Mouse (Mus musculus) inflammation-experienced regulatory T-cells, adult 6 months (primary cell): ENCODE results near the gene Itln1. TPM values are rescaled to one million over a fixed set of nuclear protein-coding genes. Genes with fewer than 3 reads are reported as not detected.

ENCODE experiments used
- ATAC-seq: one replicate; pipeline ENCODE4 v1.8.0; 2017
- polyA plus RNA-seq, 3 experiments: library from polyadenylated mRNA; unstranded; fragments of 100-300 nt; shearing (Covaris generic); gene quantifications; one replicate each; pipeline ENCODE4 v1.2.1; 2017

Gene Itln1
- polyA plus RNA-seq = not detected

DNA sequence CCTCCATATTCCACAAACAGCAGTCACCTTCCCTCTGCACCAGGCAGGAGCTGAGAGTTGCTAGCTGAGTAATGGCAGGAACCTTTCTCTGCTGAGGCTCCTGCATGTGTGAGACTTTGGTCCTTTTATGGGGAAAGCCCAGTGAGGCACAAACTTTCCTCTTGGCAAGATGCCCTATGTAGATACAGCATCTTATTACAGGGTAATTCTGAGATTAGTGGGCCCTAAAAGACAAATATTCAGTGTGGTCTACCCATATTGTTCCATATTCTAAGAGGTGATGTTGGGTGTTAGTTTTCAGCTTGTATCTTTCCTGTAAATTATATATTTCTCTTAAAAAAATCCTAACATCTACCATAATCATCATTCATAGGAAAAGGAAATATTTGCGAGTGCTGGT lies at the start of gene Itln1:
Itln1 (minus strand) TSS at position 101 of the 400 bp plus-strand sequence.
- ATAC-seq = no peak

DNA sequence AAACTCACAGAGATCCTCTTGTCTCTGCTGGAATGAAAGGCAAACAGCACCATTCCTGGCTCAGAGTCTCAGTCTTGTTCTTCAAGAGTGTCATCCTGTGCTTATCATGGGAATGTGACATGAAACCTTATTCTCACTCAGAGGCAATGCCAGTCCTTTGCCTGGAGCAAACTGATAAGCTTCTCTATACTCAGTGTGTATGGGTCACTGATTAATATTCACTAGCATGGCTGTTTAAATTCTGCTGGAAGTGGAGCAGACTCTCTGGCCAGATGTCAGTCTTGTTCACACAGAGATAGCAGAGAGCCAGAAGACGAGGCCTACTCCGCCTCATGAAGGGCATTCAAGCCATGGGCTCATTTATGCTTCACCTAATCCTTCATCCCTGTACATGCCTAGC lies 49.5 kb upstream of the Itln1 start:
- ATAC-seq = no peak

DNA sequence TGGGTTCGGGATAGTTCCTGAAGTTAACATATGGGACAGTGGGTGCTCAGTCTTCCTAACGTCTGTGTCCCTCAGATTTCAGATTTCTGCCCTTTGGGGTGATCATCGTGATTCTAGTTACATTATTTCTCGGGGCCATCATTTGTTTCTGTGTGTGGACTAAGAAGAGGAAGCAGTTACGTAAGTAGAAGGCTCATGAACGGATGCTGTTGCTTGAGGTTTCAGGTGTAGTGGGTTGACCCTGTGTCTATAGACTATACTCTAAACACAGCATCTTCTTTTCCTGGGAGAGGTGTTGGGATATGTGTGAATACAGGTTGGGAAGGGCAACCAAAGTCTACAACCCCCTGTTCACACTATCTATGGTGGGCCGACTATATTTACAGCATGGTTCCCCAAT lies 42.1 kb upstream of the Itln1 start:
- no peak for ATAC-seq

DNA sequence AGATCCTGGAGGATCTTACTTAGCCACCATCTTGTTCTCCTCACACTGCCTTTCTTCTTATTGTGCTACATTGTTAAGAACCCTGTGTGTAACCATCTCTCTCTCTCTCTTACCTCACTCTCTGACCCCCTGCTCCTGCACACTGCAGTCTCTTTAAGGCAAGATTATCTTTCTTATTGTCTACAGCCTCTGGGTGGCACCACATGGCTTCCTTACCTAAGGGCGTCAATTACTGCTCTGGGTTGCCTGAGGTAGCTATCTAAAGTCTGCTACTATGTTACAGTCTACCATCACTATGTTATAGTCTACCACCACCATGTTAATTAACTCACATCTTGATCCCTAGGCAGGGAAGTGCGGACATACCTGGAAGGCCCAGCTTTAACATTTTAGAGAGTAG lies 33.3 kb upstream of the Itln1 start:
- no peak for ATAC-seq

- peak; percentile 77 for ATAC-seq
Measured at GRCm38 (mm10) chr1:171566777-171567176, 31.7 kb upstream of the Itln1 start.

DNA sequence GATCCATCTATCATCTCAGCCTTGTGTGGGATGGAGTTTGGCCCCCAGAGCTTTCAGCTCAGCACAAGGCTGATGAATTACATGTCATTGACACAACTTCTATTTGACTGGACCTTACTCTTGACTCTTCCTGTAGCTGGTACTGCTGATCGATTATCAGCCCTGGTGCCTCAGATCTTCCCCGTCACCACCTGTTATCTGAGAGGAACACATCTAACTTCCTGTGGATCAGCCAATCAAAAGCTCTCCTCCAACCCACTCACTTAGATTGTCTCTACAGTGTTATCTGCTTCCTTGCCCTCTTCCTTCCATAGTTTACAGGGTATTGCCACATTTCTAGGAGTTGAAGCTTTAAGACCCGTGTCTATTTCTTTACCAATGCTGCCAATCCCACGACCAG lies 30.8 kb upstream of the Itln1 start:
- peak; percentile 57 for ATAC-seq

DNA sequence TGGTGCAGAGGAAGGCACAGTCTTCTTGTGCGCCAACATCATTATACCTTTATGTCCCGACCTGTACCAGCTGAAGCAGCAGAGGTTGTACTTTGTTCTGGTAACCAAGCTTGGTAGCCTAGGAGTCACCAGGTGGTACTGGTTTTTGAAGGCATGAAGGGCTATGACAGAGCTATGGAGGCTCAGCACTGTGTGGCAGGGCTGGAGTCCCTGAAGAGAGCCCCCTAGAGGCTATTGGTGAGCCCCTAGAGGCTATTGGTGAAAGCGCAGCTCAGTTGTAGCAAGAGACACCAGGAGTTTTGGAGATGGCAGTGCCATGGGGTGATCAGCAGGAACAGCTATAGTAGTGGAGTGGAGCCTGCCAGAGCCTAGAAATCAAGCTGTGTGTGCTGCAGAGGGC lies 29.2 kb upstream of the Itln1 start:
- peak; percentile 68 for ATAC-seq

GRCm38 (mm10) chr1:171563042-171563441 lies 27.9 kb upstream of the Itln1 start:
- ATAC-seq = no peak

- no peak for ATAC-seq
Measured at GRCm38 (mm10) chr1:171561639-171562225, 26.6 kb upstream of the Itln1 start.

DNA sequence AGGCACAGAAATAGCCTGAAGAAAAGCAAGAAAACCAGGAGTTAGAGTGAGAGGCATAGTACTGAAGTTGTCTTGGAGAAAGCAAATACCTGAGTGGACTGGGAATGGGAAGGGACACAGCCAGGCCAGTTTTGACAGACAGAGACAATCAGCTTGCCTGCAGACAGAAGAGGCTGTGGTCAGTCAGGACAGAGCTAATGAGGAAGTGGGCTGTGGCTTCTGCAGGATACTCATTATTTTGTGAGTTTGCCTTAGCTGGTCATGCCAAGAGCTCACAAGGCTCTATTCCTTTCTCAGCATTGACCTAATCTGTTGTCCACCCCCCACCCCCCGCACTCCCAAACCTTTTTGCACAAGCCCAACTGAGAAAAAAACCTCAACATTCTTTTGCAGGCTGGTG lies 26.1 kb upstream of the Itln1 start:
- no peak for ATAC-seq

DNA sequence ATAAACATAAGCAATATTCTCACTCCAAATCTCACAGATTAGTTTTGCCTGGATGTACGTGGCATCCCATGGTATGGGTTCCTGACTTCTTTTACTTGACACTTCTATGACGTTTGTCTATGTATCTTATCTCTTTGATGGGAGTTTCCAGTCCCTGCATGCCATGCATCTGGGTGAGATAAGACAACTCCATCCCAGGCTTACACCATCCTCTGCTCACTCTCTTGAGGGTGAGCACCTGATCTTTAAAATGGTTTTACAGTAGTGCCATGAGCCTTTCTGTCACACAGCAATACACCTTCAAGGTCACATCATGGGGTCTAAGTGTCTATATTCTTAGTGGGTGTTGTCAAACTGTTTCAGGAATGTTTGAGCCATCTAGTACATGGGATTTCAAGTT lies 25.2 kb upstream of the Itln1 start:
- ATAC-seq = no peak

- ATAC-seq = no peak
Measured at GRCm38 (mm10) chr1:171558898-171559297, 23.8 kb upstream of the Itln1 start, which contains the start of gene Cd244a. Gene Cd244a (plus strand): TSS chr1:171559193.

DNA sequence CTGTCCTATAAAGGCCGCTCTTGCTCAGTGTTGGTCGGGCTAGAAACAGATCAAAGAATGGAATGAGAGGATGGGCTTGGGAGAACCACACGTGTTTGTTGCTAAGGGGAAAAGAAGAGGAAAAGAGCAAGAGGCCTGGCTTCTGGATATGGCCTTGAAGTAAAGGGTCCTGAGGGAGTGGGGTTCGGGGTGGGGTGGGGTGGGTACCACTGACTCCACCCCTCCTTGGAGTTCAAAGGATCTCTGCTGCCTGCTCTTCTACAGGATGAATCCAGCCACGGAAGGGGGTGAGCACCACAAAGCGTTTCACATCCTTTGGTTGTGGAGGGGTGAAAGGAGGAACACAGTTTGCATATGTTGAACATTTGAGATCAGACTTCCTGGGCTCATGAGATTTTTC lies 23.3 kb upstream of the Itln1 start:
- ATAC-seq = no peak

DNA sequence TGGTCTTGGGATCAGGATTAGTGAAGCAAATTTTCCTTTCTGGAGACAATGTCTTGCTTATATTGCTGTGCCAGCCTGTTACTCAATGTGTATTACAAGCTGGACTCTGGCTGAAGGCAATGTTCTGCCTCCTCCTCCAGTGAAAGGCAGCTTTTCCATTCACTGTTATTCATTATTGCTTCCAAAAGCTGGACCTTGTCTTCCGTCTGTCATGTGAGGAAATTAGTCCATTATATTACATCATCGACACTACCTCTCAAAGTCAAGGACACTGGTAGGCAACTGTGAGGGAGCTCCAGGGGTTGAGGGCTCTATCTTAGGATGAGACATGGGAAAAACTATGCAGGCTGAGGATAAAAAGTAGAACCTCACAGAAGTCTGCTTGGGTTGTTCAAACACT lies 21.3 kb upstream of the Itln1 start:
- no peak for ATAC-seq

DNA sequence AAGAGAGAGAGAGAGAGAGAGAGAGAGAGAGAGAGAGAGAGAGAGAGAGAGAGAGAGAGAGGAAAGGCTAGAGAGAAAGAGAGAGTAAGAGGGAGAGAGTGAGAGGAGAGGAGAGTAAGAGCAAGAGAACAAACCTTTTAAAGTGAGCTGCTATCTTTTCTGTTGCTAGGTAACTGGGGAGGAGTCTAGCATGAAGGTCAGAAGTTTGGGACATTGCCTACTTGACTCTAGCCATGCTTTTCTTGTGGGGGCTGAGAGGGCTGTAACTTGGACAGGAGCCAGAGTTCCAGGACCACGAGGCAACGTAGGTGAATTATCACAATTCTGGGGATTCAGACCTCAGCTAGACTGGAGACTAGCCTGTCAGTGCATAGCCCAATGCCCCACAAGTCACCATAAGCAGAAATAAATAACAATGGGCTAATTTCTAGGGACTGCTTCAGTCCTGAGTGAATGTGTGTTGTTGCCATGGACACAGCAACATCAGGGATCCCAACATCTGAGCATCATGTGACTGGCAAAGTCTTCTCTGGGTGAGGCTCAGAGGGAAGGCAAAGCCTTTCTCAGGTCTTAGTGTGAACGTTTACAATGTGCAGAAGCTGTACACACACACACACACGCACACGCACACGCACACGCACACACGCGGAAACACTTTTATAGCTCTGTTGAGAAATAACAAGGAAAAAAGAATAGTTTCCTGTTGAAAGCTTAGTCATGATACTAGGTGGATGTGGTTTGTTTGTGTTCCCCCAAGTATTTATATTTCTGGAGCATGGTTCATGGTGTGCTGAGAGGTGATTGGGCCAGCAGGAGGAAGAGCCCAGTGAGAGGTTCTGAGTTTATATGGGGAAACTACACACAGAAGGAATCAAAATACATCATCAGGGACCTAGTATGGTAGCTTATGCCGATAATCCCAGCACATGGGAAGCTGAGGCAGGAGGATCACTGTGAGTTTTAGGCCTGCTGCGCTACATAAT lies 18.6 kb upstream of the Itln1 start:
- no peak for ATAC-seq

GRCm38 (mm10) chr1:171552230-171552629 lies 17.1 kb upstream of the Itln1 start:
- no peak for ATAC-seq

DNA sequence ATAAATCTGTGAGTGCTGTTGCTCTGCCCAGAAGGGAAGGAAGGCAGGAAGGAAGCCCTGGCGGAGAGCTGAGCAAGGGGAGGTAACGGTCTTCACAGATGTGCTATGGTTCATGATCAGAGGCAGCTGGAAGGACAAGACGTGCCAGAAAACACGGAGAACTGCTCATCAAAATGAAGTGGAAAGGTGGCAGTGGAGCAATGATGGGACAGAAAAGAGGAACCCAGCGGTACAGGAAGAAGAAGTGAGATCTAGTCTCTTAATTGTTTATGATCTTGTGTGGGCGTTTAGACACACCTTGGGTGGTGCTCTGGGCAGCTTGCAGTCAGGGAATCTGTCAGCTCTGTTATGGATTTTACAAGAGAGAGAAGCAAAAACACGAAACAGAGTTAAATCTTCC lies 16.2 kb upstream of the Itln1 start:
- no peak for ATAC-seq

- ATAC-seq = no peak
Measured at GRCm38 (mm10) chr1:171540694-171541093, 5.6 kb upstream of the Itln1 start.

GRCm38 (mm10) chr1:171534557-171534956 lies 537 bp downstream of the Itln1 start:
- ATAC-seq = no peak

GRCm38 (mm10) chr1:171532830-171533229 lies 2.3 kb downstream of the Itln1 start:
- no peak for ATAC-seq

DNA sequence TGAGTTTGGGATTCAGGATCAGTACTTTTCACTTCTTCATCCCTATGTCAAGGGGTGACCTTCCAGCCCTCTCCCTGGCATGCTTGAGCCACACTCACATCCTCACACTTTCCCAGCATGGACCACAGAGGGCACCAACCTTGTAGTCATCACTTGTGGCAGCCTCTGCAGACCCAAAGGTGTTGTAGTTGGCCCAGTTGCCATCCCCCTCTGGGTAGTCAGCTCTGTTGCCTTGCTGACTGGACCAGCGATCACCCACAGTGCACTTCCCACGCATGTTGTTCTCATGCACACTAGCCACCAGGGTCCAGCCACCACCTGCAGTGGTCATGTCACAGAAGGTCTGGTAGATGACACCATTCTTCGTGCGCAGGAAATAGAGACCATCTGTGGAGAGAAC lies 3.7 kb downstream of the Itln1 start:
- ATAC-seq = no peak

GRCm38 (mm10) chr1:171515557-171515956 lies 19.5 kb downstream of the Itln1 start:
- ATAC-seq = no peak

- no peak for ATAC-seq
Measured at GRCm38 (mm10) chr1:171515039-171515438, 20.1 kb downstream of the Itln1 start.

GRCm38 (mm10) chr1:171513760-171514159 lies 21.3 kb downstream of the Itln1 start:
- no peak for ATAC-seq
